Mouse (Mus musculus) forebrain, embryonic 14.5 days (tissue): ENCODE results near the gene Hdac10. TPM values are rescaled to one million over a fixed set of nuclear protein-coding genes. Genes with fewer than 3 reads are reported as not detected.

Source experiments
- ATAC-seq: fragments of 200-750 bp; cut with Nextera tagmentation; 2 replicates; pipeline ENCODE4 v1.8.0; 2017; ENCODE audit warnings: mild to moderate bottlenecking, moderate library complexity
- DNase-seq: peaks from one replicate; pipeline ENCODE4 v3.0.0-alpha.2; 2015; ENCODE audit warnings: low spot score
- H3K27ac ChIP-seq: fragments of 300-500 bp; sonication (generic); 2 replicates; pipeline ENCODE4 v1.5.1; 2014; ENCODE audit warnings: low read depth, mild to moderate bottlenecking, control low read depth, low read length, moderate library complexity
- H3K27me3 ChIP-seq: fragments of 300-500 bp; sonication (generic); replicated peaks from 2 replicates; pipeline ENCODE4 v1.6.1; 2014; ENCODE audit warnings: low read length, control low read depth, mixed read lengths; ENCODE audit not compliant: control insufficient read depth, insufficient read depth
- H3K36me3 ChIP-seq: fragments of 300-500 bp; sonication (generic); 2 replicates; pipeline ENCODE4 v1.6.1; 2014; ENCODE audit warnings: low read length, control low read depth; ENCODE audit not compliant: control insufficient read depth, insufficient read depth
- H3K4me1 ChIP-seq: fragments of 300-500 bp; sonication (generic); 2 replicates; pipeline ENCODE4 v1.6.1; 2014; ENCODE audit warnings: antibody characterized with exemption, low read length, control low read depth; ENCODE audit not compliant: control insufficient read depth, insufficient read depth
- H3K4me2 ChIP-seq: fragments of 300-500 bp; sonication (generic); 2 replicates; pipeline ENCODE4 v1.6.1; 2014; ENCODE audit warnings: mild to moderate bottlenecking, control low read depth, low read length
- H3K4me3 ChIP-seq: fragments of 300-500 bp; sonication (generic); 2 replicates; pipeline ENCODE4 v1.5.1; 2014; ENCODE audit warnings: low read depth, low read length, control low read depth
- H3K9ac ChIP-seq: fragments of 300-500 bp; sonication (generic); 2 replicates; pipeline ENCODE4 v1.6.1; 2014; ENCODE audit warnings: mild to moderate bottlenecking, low read length, control low read depth, moderate library complexity
- H3K9me3 ChIP-seq: fragments of 300-500 bp; sonication (generic); replicated peaks from 2 replicates; pipeline ENCODE4 v1.6.1; 2016; ENCODE audit warnings: low read length, control low read depth, mixed read lengths; ENCODE audit not compliant: control insufficient read depth
- WGBS: fragments of 180-500 bp; shearing (Covaris S2); extraction: QIAGEN DNeasy Blood & Tissue Kit; methylation state at CpG from one replicate; pipeline ENCODE4 v1.1.7; 2014; 5-methylcytosine and 5-hydroxymethylcytosine counted together
- polyA plus RNA-seq: library from polyadenylated mRNA; unstranded; fragments of >200 nt; fragmentation: Nextera tagmentation; extraction: Ambion mirVana; gene quantifications from 2 replicates; pipeline ENCODE4 v1.2.1, GENCODE M21; 2014

The Hdac10 gene
- polyA plus RNA-seq, result 18.4 and 25.4 TPM in 2 replicates

DNA sequence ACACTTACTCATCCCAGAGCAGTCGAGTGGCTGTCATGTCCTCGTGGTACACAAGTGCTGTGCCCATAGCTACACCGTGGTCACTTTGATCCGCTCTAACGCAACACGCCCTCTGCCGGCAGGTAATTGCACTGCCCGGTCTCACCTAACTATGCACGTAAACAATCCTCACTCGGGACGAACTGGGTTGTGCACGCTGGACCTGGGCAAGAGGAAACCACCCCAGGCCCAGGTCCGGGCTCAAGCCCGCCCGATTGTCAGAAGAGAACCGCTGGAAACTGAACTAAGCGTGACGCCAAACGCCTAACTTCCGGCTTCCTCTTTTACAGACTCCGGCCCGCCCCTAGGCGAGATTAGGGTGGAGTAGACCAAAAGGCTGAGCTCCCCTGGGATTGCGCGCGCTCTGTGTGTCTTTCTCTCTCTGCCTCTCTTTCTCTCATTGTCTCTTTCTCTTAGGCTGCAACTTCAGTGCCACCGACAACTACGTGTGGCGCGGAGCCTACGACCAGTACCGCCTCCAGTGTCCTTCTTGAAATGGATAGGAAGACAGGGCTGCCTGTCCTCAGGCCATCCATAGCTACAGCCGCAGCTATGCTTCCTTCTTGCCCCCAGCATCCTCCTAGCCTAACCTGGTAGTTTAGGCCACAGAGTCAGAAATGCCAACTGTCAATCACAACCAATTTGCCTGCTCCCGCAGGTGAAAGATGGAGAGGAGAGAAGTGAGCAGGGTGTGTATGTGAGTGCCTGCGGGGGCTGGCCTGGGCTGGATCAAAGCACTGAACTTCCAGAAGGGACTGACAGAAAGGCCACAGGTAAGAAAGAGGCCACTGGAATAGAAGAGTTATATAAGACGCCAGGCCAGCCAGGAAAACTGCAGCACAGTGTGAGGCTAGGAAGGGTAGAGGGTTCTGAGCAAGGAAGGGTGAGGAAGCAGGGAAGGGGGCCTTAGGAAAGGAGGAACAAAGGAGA lies at the start of gene Hdac10:
Gene Hdac10 (minus strand): TSS at position 319 of the 969 bp plus-strand sequence.
- 3% methylated on average over 36 of the region's 36 CpGs for WGBS
- peak within 1 kb of the TSS; percentile 62 for H3K9ac ChIP-seq
- H3K4me1 ChIP-seq, result peaks cover 10% of the 10 kb centered on the region
- ATAC-seq (peak; percentile 91), DNase-seq (peak; percentile 87)
- no peaks in the 10 kb centered on the region for H3K9me3 ChIP-seq
- H3K36me3 ChIP-seq, result 0 out of 2 replicates have a peak, but pooled peaks cover 11% of the 10 kb centered on the region
- H3K4me2 ChIP-seq, result peak within 1 kb of the TSS; percentile 75
- peak within 1 kb of the TSS; percentile 39 for H3K27ac ChIP-seq
- H3K27me3 ChIP-seq, result no peaks in the 10 kb centered on the region
- H3K4me3 ChIP-seq, result peak within 1 kb of the TSS; percentile 49

DNA sequence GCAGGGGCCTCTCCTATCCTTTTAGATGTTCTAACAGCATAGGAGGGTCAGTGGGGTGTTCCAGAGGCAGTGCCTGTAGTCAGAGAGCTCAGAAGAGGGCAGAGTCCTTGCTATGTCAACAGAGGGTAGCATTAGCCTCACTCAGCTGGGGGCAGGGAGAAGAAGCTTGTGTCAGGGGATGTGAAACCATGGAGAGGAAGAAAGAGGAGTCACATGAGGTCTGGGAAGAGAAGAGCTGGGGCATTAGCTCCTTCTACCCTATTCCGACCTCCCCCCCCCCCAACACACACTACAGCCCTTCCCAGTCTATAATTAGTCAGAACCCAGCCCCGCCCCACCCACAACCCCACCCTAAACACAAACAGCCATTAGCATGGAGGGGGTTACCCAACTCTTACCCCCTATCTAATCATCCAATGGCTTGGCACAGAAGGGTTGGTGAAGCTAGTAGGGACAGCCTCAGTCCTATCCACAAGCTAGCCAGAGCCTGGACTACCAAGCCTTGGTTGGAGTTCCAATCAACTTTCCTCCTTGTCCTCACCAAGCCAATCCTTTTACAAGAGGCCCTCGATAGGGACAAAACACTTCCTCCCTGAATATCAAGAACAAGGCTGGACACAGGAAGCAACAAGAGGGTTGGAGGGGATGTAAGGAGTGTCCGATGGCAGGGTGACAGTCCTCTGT lies 49.2 kb upstream of the Hdac10 start:
- Histone ChIP-seq H3K4me3 (no peak overlapping the region; the same call in 1 of the 2 replicates), H3K27me3 (no peaks in the 10 kb centered on the region), H3K9me3 (no peaks in the 10 kb centered on the region), H3K27ac (peak overlapping the region; percentile 3; the same call in 1 of the 2 replicates), H3K36me3 (no peaks in the 10 kb centered on the region), H3K4me1 (peaks cover 75% of the 10 kb centered on the region), H3K4me2 (peak overlapping the region; percentile 67), H3K9ac (no peak overlapping the region; the same call in 1 of the 2 replicates)
- no peak for ATAC-seq
- 82% methylated on average over 4 of the region's 4 CpGs for WGBS
- no peak for DNase-seq

DNA sequence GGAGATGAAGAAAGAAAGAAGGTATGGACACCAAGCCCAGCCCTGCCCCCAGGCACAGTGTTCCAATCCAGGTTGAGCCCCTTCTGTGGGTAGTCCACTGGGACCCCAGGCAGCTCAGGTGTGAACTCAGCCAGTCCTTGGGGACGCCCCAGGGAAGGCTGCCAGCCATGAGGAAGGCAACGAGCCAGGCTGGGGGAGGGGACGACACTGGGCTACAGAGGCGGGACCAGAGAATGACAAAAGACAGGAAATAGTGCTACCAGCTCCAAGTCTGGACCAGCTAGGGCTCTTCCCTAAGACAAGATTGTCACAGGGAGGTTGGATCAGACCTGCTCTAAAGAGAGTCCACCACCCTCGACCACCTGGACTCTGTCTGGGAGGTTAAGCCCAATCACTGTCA lies 48.6 kb upstream of the Hdac10 start:
- H3K9ac ChIP-seq, result no peak overlapping the region; the same call in 1 of the 2 replicates
- H3K36me3 ChIP-seq, result no peaks in the 10 kb centered on the region
- H3K9me3 ChIP-seq, result no peaks in the 10 kb centered on the region
- H3K4me3 ChIP-seq, result no peak overlapping the region
- peaks cover 75% of the 10 kb centered on the region for H3K4me1 ChIP-seq
- WGBS, result 8% methylated on average over 5 of the region's 5 CpGs
- no peak for ATAC-seq
- DNase-seq, result peak; percentile 66
- peak overlapping the region; percentile 67 for H3K4me2 ChIP-seq
- H3K27ac ChIP-seq, result peak overlapping the region; percentile 33; the same call in 1 of the 2 replicates
- no peaks in the 10 kb centered on the region for H3K27me3 ChIP-seq

DNA sequence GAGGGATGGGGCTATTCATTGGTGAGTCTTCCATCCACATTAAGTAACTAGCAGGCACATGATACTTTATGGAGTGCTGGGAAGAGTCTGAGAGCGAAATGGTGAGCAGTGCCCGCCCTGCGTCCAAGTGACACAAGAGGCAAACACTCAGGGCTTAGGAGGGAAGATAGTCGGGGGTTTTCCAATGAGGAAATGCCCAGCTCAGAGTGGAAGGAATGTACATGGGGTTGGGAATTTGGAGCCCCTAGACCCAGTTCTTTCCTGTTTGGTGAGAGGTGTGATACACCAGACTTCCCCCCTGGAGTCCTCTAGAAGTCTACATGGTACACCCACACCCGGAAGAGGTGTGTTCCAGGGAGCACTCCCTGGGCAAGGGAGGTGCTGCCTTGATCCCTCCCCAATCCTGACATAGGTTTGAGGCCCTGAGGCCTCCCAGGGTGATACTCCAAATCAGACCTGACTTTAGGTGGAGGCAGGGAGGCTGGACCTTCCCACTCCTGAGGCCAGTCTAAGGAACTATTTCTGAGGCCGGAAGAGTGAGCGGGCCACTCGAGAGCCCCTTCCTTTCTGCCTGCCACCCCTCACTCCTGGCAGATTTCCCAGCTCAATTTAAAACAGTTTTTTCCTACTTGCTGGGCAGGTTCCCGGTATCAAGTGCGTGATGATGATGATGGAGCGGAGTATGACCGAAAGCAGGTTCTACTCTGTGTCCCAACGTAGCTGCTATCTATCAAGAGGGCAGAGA lies 47.1 kb upstream of the Hdac10 start:
- 61% methylated on average over 13 of the region's 13 CpGs for WGBS
- no peaks in the 10 kb centered on the region for H3K36me3 ChIP-seq
- H3K4me2 ChIP-seq, result peak overlapping the region; percentile 67; the same call in 1 of the 2 replicates
- no peak overlapping the region for H3K9ac ChIP-seq
- H3K27me3 ChIP-seq, result no peaks in the 10 kb centered on the region
- DNase-seq, result no peak
- ATAC-seq, result no peak
- peaks cover 74% of the 10 kb centered on the region for H3K4me1 ChIP-seq
- no peak overlapping the region for H3K27ac ChIP-seq
- H3K9me3 ChIP-seq, result no peaks in the 10 kb centered on the region
- H3K4me3 ChIP-seq, result no peak overlapping the region

DNA sequence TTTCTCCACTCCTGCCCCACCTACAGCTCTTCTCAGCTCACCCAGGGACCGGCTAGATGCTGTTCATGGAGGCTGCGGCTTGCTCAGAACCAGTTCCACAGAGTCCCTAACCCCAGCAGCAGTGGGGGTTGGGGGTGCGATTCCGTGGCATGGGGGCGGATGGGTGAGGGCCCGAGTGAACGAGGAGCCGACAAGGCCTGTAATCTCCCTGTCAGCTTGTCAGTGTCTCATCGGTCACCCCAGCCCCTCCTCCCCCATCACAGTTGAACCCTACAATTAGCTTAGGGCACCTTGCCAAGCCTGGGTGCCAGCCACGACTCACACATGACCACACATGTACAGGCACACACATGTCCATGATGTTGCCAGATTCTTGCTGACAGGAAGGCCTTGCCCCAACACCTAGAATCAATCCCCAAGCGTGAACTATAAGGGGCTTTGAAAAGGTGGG lies 46.4 kb upstream of the Hdac10 start:
- DNase-seq (no peak), ATAC-seq (no peak)
- peaks cover 6% of the 10 kb centered on the region; the same call in 1 of the 2 replicates for H3K36me3 ChIP-seq
- no peaks in the 10 kb centered on the region for H3K27me3 ChIP-seq
- peak overlapping the region; percentile 100 for H3K4me2 ChIP-seq
- 42% methylated on average over 11 of the region's 11 CpGs for WGBS
- peak overlapping the region; percentile 75; the same call in 1 of the 2 replicates for H3K9ac ChIP-seq
- H3K4me3 ChIP-seq, result no peak overlapping the region
- peak overlapping the region; percentile 39; the same call in 1 of the 2 replicates for H3K27ac ChIP-seq
- H3K4me1 ChIP-seq, result peaks cover 77% of the 10 kb centered on the region
- no peaks in the 10 kb centered on the region for H3K9me3 ChIP-seq

DNA sequence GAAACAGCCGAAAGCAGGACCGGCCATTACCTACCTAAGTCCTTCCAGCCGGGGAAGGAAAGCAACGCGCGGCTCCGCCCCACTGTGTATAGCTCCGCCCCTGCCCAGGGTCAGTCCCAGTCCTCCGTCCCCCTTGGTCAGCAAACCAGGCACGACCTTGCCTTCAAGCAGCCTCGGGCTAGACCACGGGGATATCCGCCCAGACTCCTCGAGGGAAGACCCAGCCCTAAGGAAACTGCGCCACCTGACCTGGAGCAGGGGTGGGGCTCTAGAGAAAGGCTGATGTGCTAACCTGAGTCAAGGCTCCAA lies 45.4 kb upstream of the Hdac10 start:
- peak overlapping the region; percentile 75 for H3K9ac ChIP-seq
- H3K27me3 ChIP-seq, result no peaks in the 10 kb centered on the region
- H3K9me3 ChIP-seq, result no peaks in the 10 kb centered on the region
- no peak overlapping the region for H3K27ac ChIP-seq
- H3K4me1 ChIP-seq, result peaks cover 79% of the 10 kb centered on the region
- peaks cover 16% of the 10 kb centered on the region; the same call in 1 of the 2 replicates for H3K36me3 ChIP-seq
- peak overlapping the region; percentile 51 for H3K4me3 ChIP-seq
- peak overlapping the region; percentile 100 for H3K4me2 ChIP-seq
- peak; percentile 5; the same call in 1 of the 2 replicates for ATAC-seq
- no peak for DNase-seq
- WGBS, result 2% methylated on average over 15 of the region's 15 CpGs

DNA sequence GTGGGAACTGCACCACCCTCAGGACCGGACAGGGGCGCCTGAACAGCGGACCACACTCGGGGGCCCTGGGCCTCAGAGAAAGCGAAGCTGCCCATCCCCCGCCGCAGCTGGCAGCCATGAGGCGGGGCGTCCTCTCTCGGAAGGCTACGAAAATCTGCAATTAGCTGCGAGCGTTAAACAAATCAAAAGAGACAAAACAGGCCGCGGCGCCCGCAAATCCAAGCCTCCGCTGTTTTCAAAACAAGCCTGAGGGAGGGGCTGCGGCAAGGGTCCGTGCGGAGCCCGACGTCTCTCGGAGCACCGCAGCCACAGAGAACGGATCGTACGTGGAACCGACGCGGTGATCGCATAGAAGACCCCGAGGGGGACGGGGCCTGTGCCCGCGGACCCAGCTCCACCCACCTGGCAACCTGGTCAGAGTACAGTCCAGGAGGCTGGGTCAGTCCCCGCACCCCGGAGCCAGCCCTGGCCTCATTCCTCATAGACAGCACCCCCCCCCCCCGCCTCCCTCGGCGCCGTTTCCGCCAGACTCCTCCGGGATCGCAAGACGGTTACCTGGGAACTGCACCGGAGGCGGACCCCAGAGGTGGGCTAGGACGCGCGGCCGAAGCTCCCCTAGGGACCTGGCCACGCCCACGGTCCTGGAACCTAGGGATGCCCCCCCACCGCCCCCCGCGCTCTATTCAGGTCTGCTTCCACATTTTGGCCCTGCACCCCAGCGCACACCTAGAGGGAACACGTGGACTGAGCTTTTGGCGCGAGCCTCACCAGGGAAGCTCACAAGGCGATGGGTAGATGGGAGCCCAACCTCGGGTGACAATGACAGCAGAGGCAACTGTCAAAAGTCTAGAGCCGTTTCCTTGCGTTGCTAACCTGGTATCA lies 44.8 kb upstream of the Hdac10 start:
- H3K27me3 ChIP-seq, result no peaks in the 10 kb centered on the region
- ATAC-seq (peak; percentile 70), DNase-seq (peak; percentile 89)
- peak overlapping the region; percentile 100 for H3K4me2 ChIP-seq
- H3K9me3 ChIP-seq, result no peaks in the 10 kb centered on the region
- H3K36me3 ChIP-seq, result peaks cover 19% of the 10 kb centered on the region
- H3K9ac ChIP-seq, result peak overlapping the region; percentile 75
- peaks cover 74% of the 10 kb centered on the region for H3K4me1 ChIP-seq
- peak overlapping the region; percentile 78 for H3K27ac ChIP-seq
- WGBS, result under 1% methylated on average over 60 of the region's 65 CpGs
- peak overlapping the region; percentile 51 for H3K4me3 ChIP-seq
